Mouse (Mus musculus) cortical plate, adult 2 months (tissue): ENCODE measurements around the gene Idua. TPM values are rescaled to one million over a fixed set of nuclear protein-coding genes. Genes with fewer than 3 reads are reported as not detected.

Experiments
- H3K27ac ChIP-seq: fragments of 200-500 bp; 2 replicates; pipeline ENCODE4 v1.5.1; 2012; ENCODE audit warnings: low read length, control low read depth, inconsistent platforms; ENCODE audit not compliant: insufficient read depth
- H3K4me1 ChIP-seq: fragments of 200-500 bp; 2 replicates; pipeline ENCODE4 v1.6.1; 2011; ENCODE audit warnings: low read length; ENCODE audit not compliant: control insufficient read depth, insufficient read depth
- H3K4me3 ChIP-seq: fragments of 200-500 bp; 2 replicates; pipeline ENCODE4 v1.5.1; 2011; ENCODE audit warnings: mild to moderate bottlenecking, low read length, control low read depth; ENCODE audit not compliant: insufficient read depth
- CTCF ChIP-seq: fragments of 200-500 bp; IDR thresholded peaks from 2 replicates; pipeline ENCODE4 v1.5.1; 2011; ENCODE audit warnings: mild to moderate bottlenecking, control low read depth, low read length; ENCODE audit not compliant: insufficient read depth; ENCODE audit errors: extremely low read depth
- POLR2A ChIP-seq: fragments of 200-500 bp; IDR thresholded peaks from 2 replicates; pipeline ENCODE4 v1.6.1; 2011; ENCODE audit warnings: mild to moderate bottlenecking, low read length, control low read depth; ENCODE audit not compliant: insufficient read depth; ENCODE audit errors: extremely low read depth
- polyA plus RNA-seq: library from polyadenylated mRNA; depleted of rRNA; stranded (reverse); fragments of >200 nt; gene quantifications from 2 replicates; pipeline ENCODE4 v1.2.3, GENCODE M21; 2012

Gene Idua
- polyA plus RNA-seq, 1 experiment = 24.0 TPM

GRCm38 (mm10) chr5:108708981-108709731, 49.0 kb downstream of the Idua start:
- H3K27ac ChIP-seq = no peak overlapping the region
- H3K4me3 ChIP-seq = no peak overlapping the region
- TF ChIP-seq CTCF (no peak), POLR2A (no peak)
- H3K4me1 ChIP-seq = 0 out of 2 replicates have a peak, but pooled peaks cover 2% of the 10 kb centered on the region

DNA sequence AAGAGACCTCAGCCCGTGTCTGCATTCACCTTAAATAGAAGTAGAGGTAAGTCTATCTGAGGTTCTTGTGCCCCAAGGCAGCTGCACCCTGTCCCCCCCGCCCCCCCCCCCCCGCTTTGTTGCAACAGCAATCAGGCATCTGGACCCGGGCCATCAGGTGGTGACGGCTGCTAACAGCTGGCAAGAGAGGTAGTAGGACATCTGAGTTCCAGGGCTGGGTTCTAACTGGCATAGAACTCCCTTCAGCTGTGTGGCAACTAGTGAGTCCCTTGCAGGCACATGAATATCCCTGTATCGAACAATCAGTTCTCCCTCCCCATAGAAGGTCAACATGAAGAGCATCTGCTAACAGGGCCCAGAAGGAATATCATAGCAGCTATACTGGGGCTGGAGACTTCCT, 51.8 kb downstream of the Idua start:
- H3K27ac ChIP-seq = no peak overlapping the region
- H3K4me1 ChIP-seq = 0 out of 2 replicates have a peak, but pooled peaks cover 2% of the 10 kb centered on the region

GRCm38 (mm10) chr5:108713096-108713495, 53.0 kb downstream of the Idua start:
- no peak overlapping the region for H3K27ac ChIP-seq
- 0 out of 2 replicates have a peak, but pooled peaks cover 2% of the 10 kb centered on the region for H3K4me1 ChIP-seq
- TF ChIP-seq POLR2A (no peak), CTCF (no peak)
- no peak overlapping the region for H3K4me3 ChIP-seq

More for the DNA sequence above, 51.8 kb downstream of the Idua start:
- TF ChIP-seq POLR2A (no peak), CTCF (no peak)
- H3K4me3 ChIP-seq = no peak overlapping the region

GRCm38 (mm10) chr5:108713691-108714090, 53.6 kb downstream of the Idua start:
- TF ChIP-seq CTCF = no peak
- no peak for TF ChIP-seq POLR2A
- H3K27ac ChIP-seq = no peak overlapping the region
- H3K4me1 ChIP-seq = 0 out of 2 replicates have a peak, but pooled peaks cover 2% of the 10 kb centered on the region
- no peak overlapping the region for H3K4me3 ChIP-seq

DNA sequence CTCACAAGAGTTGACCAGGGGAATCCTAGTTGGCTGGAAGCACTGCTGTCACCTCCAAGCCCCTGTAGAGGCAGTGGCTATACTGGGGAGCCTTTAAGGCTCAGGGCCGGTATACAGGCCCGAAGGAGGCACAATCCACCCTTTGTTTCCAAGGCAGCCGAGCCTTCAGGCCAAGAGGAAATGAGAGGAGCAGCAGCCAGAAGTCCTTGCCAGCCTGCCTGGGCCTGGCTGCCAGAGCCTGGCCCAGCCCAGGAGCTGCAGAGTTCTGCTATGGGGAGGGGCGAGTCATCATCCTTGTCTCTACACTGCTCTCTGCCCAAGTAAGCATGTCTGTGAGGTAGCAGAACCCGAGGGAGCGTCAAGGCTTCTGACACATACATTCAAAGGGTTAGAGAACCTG, 54.0 kb downstream of the Idua start:
- 0 out of 2 replicates have a peak, but pooled peaks cover 2% of the 10 kb centered on the region for H3K4me1 ChIP-seq
- H3K27ac ChIP-seq = no peak overlapping the region
- TF ChIP-seq CTCF = no peak
- TF ChIP-seq POLR2A = no peak
- H3K4me3 ChIP-seq = no peak overlapping the region

GRCm38 (mm10) chr5:108715974-108716373, 55.8 kb downstream of the Idua start:
- Histone ChIP-seq H3K27ac (no peak overlapping the region), H3K4me1 (0 out of 2 replicates have a peak, but pooled peaks cover 2% of the 10 kb centered on the region), H3K4me3 (no peak overlapping the region)
- TF ChIP-seq POLR2A = no peak

- no peak overlapping the region for H3K27ac ChIP-seq
- H3K4me1 ChIP-seq = 0 out of 2 replicates have a peak, but pooled peaks cover 2% of the 10 kb centered on the region
- no peak overlapping the region for H3K4me3 ChIP-seq
- no peak for TF ChIP-seq CTCF
Observed at GRCm38 (mm10) chr5:108718051-108718450, 57.9 kb downstream of the Idua start.

DNA sequence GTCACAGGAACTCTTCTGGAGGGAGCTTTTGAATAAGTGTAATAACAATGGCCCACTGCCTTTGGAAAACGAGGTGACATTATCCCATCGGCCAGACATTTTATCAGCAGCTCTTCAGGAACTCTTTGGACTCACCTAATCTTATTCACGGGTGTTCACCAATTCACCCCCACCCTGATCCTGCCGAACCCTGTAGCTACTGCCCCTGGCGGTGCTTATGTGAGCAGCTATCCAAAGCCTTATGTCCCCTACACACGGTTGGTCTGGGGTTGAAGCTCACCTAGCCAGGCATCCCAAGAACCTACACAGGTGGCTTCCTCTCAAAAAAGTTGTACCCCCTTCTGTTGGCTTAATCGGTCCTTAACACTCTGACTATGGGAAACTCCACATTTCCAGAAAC, 59.6 kb downstream of the Idua start:
- TF ChIP-seq POLR2A (no peak), CTCF (no peak)
- Histone ChIP-seq H3K4me3 (no peak overlapping the region), H3K27ac (no peak overlapping the region), H3K4me1 (no peaks in the 10 kb centered on the region)

DNA sequence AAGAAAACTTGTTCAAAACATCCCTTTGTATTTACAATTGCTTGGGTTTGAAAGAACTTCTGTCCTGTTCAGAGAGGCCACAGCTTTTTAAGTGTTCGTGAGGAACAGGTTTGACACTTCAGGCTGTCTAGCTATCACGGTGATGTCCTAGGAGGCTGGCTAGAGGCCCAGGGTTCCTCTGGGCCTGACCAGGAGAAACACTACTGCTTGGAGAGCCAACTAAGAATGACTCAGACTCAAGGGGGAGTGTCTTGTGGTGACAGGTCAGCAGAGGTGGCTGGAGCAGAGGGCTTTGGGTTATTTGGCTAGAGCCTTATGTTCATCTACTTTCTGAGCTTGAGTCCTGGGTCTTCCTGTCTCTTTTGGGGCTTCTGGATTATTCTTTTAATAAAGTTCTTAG, 63.9 kb downstream of the Idua start:
- Histone ChIP-seq H3K4me3 (no peak overlapping the region), H3K27ac (no peak overlapping the region), H3K4me1 (no peaks in the 10 kb centered on the region)
- TF ChIP-seq CTCF (no peak), POLR2A (no peak)

DNA sequence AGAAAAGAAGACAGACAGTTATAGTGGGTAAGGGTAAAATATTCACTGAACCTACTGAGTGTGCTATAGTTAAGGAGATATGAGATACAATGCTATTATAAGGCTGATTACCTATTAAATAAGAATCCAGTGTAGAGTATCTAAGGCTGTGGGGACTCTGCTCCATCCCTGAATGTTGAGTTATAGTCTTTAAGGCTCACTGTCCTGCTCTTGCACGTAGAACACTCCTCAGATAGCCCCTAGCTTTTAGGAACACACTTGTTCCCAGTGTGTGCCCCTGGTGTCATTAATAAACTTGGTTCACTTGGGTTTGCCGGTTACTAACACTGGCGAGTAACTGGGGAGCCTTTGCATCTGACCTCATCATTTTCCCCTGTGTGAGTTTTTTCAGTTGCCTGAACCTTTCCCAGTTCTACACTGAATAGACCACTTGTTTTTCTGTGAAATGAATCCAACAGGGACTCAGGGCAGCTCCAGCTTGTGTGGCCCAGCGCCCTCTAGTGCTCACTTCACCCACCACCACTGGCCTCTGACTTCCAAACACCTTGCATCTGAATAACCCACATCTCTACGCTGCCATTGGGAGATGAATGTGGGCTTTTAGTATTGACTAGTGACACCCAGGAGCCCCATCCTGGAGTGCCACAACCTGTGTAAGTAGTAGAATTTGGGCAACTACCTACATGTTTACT, 66.6 kb downstream of the Idua start:
- no peaks in the 10 kb centered on the region for H3K4me1 ChIP-seq
- TF ChIP-seq POLR2A (no peak), CTCF (peak; percentile 66)
- no peak overlapping the region for H3K27ac ChIP-seq

More for the DNA sequence above, 66.6 kb downstream of the Idua start:
- no peak overlapping the region for H3K4me3 ChIP-seq
